ENCODE assay signal across 9 mouse cellular contexts in genomic region chr3:37748002-37748733, GRCm38 (mm10). TPM values are rescaled to one million over a fixed set of nuclear protein-coding genes. Genes with fewer than 3 reads are reported as not detected.
DNase-seq lines count a peak whose midpoint lies in the region; ATAC-seq and TF ChIP-seq lines count a peak whose summit lies in the region.
"Had no signal": no experiment of that assay in that cellular context is flagged by ENCODE, and none has a peak within 500 bp of the region (broad histone marks: within the 10 kb centered on the region; RNA-seq: fewer than 3 reads in every experiment).

No protein-coding gene starts in this region.

- no peak for TF ChIP-seq POLR2A in small intestine, adult 2 months (IDR thresholded peaks at IDR 0.05; ENCODE audit: low read depth, low read length)

- 32% methylated on average over 16 of the region's 16 CpGs for WGBS in small intestine, adult 2 months

- peak overlapping the region; percentile 73 for H3K27ac ChIP-seq in small intestine, adult 2 months (ENCODE audit: insufficient read depth, low read depth, low read length)
- H3K27ac ChIP-seq: heart, embryonic 13.5 days had no signal

- no peaks in the 10 kb centered on the region for H3K27me3 ChIP-seq in small intestine, adult 2 months (ENCODE audit: control insufficient read depth, insufficient read depth, low read length)
- H3K27me3 ChIP-seq: heart, embryonic 13.5 days had no signal

- no peak for TF ChIP-seq CTCF in small intestine, adult 2 months (IDR thresholded peaks at IDR 0.05; ENCODE audit: extremely low read depth, insufficient read length, insufficient replicate concordance, low read depth, low read length)

- no peaks in the 10 kb centered on the region for H3K36me3 ChIP-seq in small intestine, adult 2 months (ENCODE audit: control insufficient read depth, insufficient read depth, low read length)
- H3K36me3 ChIP-seq: heart, embryonic 13.5 days had no signal

- H3K4me3 ChIP-seq in small intestine, adult 2 months (ENCODE audit: low read depth, low read length) = no peak overlapping the region
- H3K4me3 ChIP-seq: heart, embryonic 13.5 days had no signal

- H3K4me1 ChIP-seq in small intestine, adult 2 months (ENCODE audit: control insufficient read depth, insufficient read depth, insufficient read length, low read length) = peaks cover 18% of the 10 kb centered on the region

- peak; percentile 83 for ATAC-seq in erythroid progenitor cell, adult 5-6 weeks (replicated peaks; ENCODE audit: low FRiP score, poor library complexity, severe bottlenecking)

- DNase-seq in lung, adult 18-20 months = peak; percentile 52 to 61
- DNase-seq in lung, postnatal 14 days = no peak
- DNase-seq in liver (peak; percentile 69), adipocyte (ENCODE audit: low spot score) (no peak)
- no peak for DNase-seq in embryo, embryonic 10 days (ENCODE audit: low spot score)
- DNase-seq in right cerebral cortex, postnatal 4 days = no peak

RNA-seq across cellular contexts. Expression of gene Gm5148, which starts 23.9 kb away (rescaled TPM):
- not detected in 2 replicates for total RNA-seq in erythroid progenitor cell, adult 5-6 weeks (2015; ENCODE audit: low replicate concordance)
- 0.23 and 20.0 TPM in 2 replicates for total RNA-seq in erythroid progenitor cell, adult 5-6 weeks (2017; ENCODE audit: low replicate concordance)
- polyA plus RNA-seq in small intestine, adult 2 months (2012; rRNA removed) = 0.86 and 1.7 TPM in 2 replicates

Comparison
In these comparisons a context has a peak if more than half of its experiments do, and no peak if none do; other contexts are left out.
1. DNase-seq: peak in lung, adult 18-20 months (2 of 2) and liver (single experiment); none in lung, postnatal 14 days (single experiment), embryo, embryonic 10 days (single experiment), right cerebral cortex, postnatal 4 days (single experiment) and adipocyte (single experiment).